Mouse (Mus musculus): ENCODE measurements around the gene Prss57. TPM values are rescaled to one million over a fixed set of nuclear protein-coding genes. Genes with fewer than 3 reads are reported as not detected.

Gene Prss57
- polyA plus RNA-seq, 1 experiment from 2014 or later, result not detected

DNA sequence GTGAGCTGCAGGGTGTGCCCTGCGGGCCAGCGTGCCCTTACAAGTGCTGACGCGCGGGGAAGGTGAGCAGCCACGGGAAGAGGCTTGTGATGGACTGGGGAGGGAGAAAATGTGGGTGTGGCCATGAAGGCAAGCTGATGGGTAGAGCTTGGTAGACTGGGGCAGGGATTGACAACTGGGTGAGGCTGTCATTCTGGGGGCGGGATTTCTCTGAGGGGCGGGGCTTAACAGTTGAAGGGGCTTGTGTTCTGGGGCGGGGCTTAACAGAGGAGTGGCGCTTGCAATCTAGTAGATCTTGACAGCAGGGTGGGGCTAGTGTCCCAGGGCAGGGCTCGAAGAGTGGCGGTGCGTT, 10.1 kb downstream of the Prss57 start:
- no peak overlapping the region for H3K27ac ChIP-seq
- 0 out of 2 replicates have a peak overlapping the region, but pooled peaks have one; percentile 23 for H3K9ac ChIP-seq (replicated peaks)
- H3K36me3 ChIP-seq, result no peaks in the 10 kb centered on the region
- H3K4me2 ChIP-seq, result peak overlapping the region; percentile 68
- no peaks in the 10 kb centered on the region for H3K9me3 ChIP-seq
- H3K4me3 ChIP-seq (replicated peaks), result peak overlapping the region; percentile 42
- ATAC-seq (ENCODE audit: insufficient number of reproducible peaks, insufficient read depth, low FRiP score, low TSS enrichment, low read depth), result peak; percentile 1; the same call in 1 of the 2 replicates
- peaks cover 39% of the 10 kb centered on the region for H3K4me1 ChIP-seq (replicated peaks)
- WGBS, result 3% methylated on average over 13 of the region's 13 CpGs
- H3K27me3 ChIP-seq, result peaks cover 81% of the 10 kb centered on the region

DNA sequence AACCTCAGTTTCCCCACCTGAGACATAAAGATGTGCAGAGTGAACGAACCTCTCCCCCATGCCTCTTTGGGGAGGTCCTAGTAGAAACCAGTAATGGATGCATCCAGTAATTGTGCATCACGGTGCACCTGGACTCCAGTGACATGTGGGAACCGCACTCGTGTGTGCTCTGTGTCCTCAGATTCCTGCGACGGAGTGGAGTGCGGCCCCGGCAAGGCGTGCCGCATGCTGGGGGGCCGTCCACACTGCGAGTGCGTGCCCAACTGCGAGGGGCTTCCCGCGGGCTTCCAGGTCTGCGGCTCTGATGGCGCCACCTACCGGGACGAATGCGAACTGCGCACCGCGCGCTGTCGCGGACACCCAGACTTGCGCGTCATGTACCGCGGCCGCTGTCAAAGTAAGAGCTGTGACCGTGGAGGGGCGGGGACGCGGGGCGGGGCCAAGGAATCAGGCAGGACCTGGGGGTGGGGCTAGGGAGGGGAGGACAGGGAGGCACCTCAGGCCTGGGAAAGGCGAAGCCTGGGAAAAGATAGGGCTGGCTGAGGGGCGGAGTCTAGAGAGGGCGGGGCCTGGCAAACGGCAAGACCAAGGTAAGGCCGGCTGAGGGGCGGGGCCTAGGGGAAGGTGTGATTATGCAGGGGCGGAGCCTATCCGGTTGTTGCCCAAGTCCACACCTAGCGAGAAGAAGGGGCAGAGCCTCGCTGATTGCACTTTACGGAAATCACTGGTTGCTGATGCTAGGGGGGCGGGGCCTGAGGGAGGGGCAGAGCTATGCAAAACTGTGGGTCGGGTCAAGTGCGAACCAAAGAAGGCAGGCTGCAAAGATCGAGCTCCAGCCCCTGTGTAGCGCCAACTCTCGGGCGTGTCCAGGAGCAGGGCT, 10.7 kb downstream of the Prss57 start:
- Histone ChIP-seq H3K9ac (replicated peaks) (0 out of 2 replicates have a peak overlapping the region, but pooled peaks have one; percentile 23), H3K27ac (no peak overlapping the region), H3K36me3 (no peaks in the 10 kb centered on the region), H3K4me1 (replicated peaks) (peaks cover 39% of the 10 kb centered on the region), H3K4me3 (replicated peaks) (peak overlapping the region; percentile 42), H3K4me2 (peak overlapping the region; percentile 68), H3K27me3 (peaks cover 79% of the 10 kb centered on the region), H3K9me3 (peaks cover 4% of the 10 kb centered on the region; the same call in 1 of the 2 replicates)
- WGBS, result 2% methylated on average over 55 of the region's 55 CpGs
- ATAC-seq (ENCODE audit: insufficient number of reproducible peaks, insufficient read depth, low FRiP score, low TSS enrichment, low read depth), result peak; percentile 81

GRCm38 (mm10) chr10:79779193-79779592, 11.6 kb downstream of the Prss57 start:
- 19% methylated on average over 2 of the region's 2 CpGs for WGBS
- peak overlapping the region; percentile 42; the same call in 1 of the 2 replicates for H3K4me3 ChIP-seq (replicated peaks)
- peaks cover 39% of the 10 kb centered on the region for H3K4me1 ChIP-seq (replicated peaks)
- 0 out of 2 replicates have a peak overlapping the region, but pooled peaks have one; percentile 7 for H3K27ac ChIP-seq
- no peak overlapping the region for H3K9ac ChIP-seq (replicated peaks)
- H3K27me3 ChIP-seq, result peaks cover 70% of the 10 kb centered on the region
- H3K9me3 ChIP-seq, result peaks cover 6% of the 10 kb centered on the region; the same call in 1 of the 2 replicates
- H3K36me3 ChIP-seq, result no peaks in the 10 kb centered on the region
- H3K4me2 ChIP-seq, result no peak overlapping the region
- no peak for ATAC-seq (ENCODE audit: insufficient number of reproducible peaks, insufficient read depth, low FRiP score, low TSS enrichment, low read depth)

DNA sequence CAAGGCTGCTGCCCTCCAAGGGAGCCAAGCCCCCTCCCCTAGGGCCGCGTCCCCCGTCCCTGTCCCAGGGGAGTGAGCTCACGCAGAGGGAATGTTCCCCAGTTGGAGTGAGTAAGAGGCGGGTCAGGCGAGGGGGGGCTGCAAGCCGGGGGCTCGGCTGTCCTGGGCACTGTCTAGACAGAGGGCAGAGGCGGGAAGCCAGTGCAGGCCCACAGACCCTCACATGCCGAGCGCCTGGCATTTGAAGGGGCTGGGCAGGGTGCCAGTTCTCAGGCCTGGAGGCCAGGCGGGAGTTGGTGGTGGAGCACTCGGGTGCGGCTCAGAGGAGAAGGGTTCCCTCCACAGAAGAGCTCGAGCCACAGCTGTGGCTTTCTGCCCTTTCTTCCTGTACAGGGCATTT, 12.8 kb downstream of the Prss57 start:
- Histone ChIP-seq H3K9ac (replicated peaks) (no peak overlapping the region; the same call in 1 of the 2 replicates), H3K4me2 (peak overlapping the region; percentile 80), H3K36me3 (no peaks in the 10 kb centered on the region), H3K27ac (no peak overlapping the region), H3K4me1 (replicated peaks) (peaks cover 39% of the 10 kb centered on the region), H3K27me3 (peaks cover 63% of the 10 kb centered on the region), H3K4me3 (replicated peaks) (peak overlapping the region; percentile 8), H3K9me3 (peaks cover 6% of the 10 kb centered on the region; the same call in 1 of the 2 replicates)
- no peak for ATAC-seq (ENCODE audit: insufficient number of reproducible peaks, insufficient read depth, low FRiP score, low TSS enrichment, low read depth)
- WGBS, result 15% methylated on average over 15 of the region's 15 CpGs

DNA sequence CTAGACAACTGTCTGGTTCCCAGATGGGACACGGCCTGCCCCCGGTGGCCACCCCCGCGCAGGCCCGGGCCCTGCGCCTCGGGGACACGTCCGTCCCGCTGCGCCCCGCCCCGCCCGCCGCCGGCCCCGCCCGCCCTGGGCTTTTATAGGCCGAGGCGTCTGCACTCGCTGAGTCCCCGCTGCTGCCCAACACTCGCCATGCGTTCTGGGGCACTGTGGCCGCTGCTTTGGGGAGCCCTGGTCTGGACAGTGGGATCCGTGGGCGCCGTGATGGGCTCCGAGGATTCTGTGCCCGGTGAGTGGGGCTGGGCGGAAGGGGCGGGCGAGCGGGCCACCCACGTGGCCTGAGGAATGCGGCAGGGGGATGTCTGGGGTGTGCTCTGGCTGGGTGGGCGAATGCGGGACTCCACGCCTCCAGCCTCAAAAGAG, 13.6 kb downstream of the Prss57 start, which contains the start of gene Fstl3:
TSS of gene Fstl3 (plus strand) at position 170 of the 429 bp plus-strand sequence.
- peaks cover 39% of the 10 kb centered on the region for H3K4me1 ChIP-seq (replicated peaks)
- ATAC-seq (ENCODE audit: insufficient number of reproducible peaks, insufficient read depth, low FRiP score, low TSS enrichment, low read depth), result no peak

GRCm38 (mm10) chr10:79774486-79775279, 16.1 kb downstream of the Prss57 start:
- Histone ChIP-seq H3K4me3 (replicated peaks) (no peak overlapping the region), H3K27me3 (peaks cover 32% of the 10 kb centered on the region), H3K27ac (no peak overlapping the region), H3K4me2 (no peak overlapping the region), H3K9ac (replicated peaks) (no peak overlapping the region), H3K4me1 (replicated peaks) (peaks cover 26% of the 10 kb centered on the region), H3K9me3 (peaks cover 13% of the 10 kb centered on the region), H3K36me3 (no peaks in the 10 kb centered on the region)
- 77% methylated on average over 5 of the region's 5 CpGs for WGBS
- ATAC-seq (ENCODE audit: insufficient number of reproducible peaks, insufficient read depth, low FRiP score, low TSS enrichment, low read depth), result no peak

More for the DNA sequence above, 13.6 kb downstream of the Prss57 start, which contains the start of gene Fstl3:
- Histone ChIP-seq H3K27ac (no peak within 1 kb of the TSS), H3K9me3 (peaks cover 12% of the 10 kb centered on the region), H3K4me3 (replicated peaks) (peak within 1 kb of the TSS; percentile 53), H3K9ac (replicated peaks) (peak within 1 kb of the TSS; percentile 66), H3K36me3 (no peaks in the 10 kb centered on the region), H3K27me3 (peaks cover 56% of the 10 kb centered on the region), H3K4me2 (peak within 1 kb of the TSS; percentile 80)
- WGBS, result 1% methylated on average over 39 of the region's 39 CpGs

DNA sequence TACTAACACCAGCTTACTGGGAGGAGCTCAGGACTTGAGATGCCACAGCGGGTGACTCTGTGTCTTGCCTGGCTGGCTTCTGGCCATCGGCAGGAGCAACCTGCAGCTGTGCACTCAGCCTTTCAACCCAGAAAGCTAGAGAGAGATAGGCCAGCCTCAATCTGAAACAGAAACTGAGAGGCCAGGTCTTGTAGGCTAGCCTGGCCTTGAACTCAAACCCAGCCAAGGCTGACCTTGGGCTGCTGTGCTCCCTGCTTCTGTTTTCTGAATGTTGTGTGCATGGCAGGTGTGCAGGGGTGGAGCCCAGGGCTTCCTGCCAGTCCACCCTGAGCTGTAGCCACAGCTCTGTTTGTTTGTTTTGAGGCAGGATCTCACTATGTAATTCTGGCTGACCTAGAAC, 17.6 kb downstream of the Prss57 start:
- Histone ChIP-seq H3K9ac (replicated peaks) (no peak overlapping the region), H3K4me3 (replicated peaks) (no peak overlapping the region), H3K27me3 (peaks cover 17% of the 10 kb centered on the region), H3K4me2 (no peak overlapping the region), H3K36me3 (no peaks in the 10 kb centered on the region), H3K9me3 (peaks cover 13% of the 10 kb centered on the region), H3K4me1 (replicated peaks) (peaks cover 17% of the 10 kb centered on the region), H3K27ac (no peak overlapping the region)
- 91% methylated on average over 2 of the region's 2 CpGs for WGBS
- no peak for ATAC-seq (ENCODE audit: insufficient number of reproducible peaks, insufficient read depth, low FRiP score, low TSS enrichment, low read depth)

DNA sequence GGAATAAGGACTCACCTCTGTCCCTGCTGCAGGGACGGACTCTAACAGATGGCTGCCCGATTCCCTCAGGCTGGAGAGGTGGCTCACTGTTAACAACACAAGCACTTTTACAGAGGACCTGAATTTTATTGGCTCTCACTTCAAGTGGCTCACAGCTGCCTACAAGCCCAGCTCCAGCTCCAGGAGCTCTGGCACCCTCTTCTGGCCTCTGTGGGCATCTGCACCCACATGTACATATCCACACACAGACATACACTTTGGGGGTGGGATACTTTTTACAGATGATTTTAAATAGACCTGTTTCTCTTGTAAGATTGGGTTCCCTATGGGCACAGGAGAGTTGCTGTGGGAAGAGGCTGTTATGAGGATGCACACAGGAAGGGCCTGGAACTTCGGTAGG, 18.4 kb downstream of the Prss57 start:
- Histone ChIP-seq H3K27ac (no peak overlapping the region), H3K4me2 (no peak overlapping the region), H3K4me3 (replicated peaks) (no peak overlapping the region), H3K9ac (replicated peaks) (no peak overlapping the region), H3K4me1 (replicated peaks) (peaks cover 13% of the 10 kb centered on the region), H3K27me3 (peaks cover 9% of the 10 kb centered on the region), H3K36me3 (no peaks in the 10 kb centered on the region), H3K9me3 (peaks cover 13% of the 10 kb centered on the region)
- ATAC-seq (ENCODE audit: insufficient number of reproducible peaks, insufficient read depth, low FRiP score, low TSS enrichment, low read depth), result no peak
- WGBS, result 80% methylated on average over 3 of the region's 3 CpGs

DNA sequence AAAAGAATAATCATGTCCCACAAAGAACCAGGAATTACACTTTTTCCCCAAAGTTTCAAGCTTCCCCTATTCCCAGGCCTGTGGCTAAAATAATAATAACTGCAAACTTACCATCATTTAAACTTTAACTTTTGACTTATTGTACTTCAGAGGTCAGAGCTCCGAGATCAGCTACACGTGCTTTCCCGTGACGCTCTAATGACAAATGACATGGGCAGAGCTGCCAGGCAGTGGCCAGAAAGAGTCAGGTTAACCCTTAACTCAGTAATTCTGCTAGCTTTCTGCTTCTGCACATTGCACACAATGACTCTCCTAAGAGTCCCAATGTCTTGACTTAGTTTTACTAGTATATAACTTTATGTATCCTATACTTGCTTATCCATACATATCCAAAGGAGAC, 21.4 kb downstream of the Prss57 start:
- Histone ChIP-seq H3K9ac (replicated peaks) (no peak overlapping the region), H3K9me3 (peaks cover 7% of the 10 kb centered on the region), H3K4me1 (replicated peaks) (peaks cover 23% of the 10 kb centered on the region), H3K27me3 (no peaks in the 10 kb centered on the region), H3K4me3 (replicated peaks) (no peak overlapping the region), H3K4me2 (no peak overlapping the region), H3K36me3 (no peaks in the 10 kb centered on the region), H3K27ac (no peak overlapping the region)
- no peak for ATAC-seq (ENCODE audit: insufficient number of reproducible peaks, insufficient read depth, low FRiP score, low TSS enrichment, low read depth)
- WGBS, result 38% methylated on average over 4 of the region's 4 CpGs

- Histone ChIP-seq H3K9ac (replicated peaks) (no peak overlapping the region), H3K4me1 (replicated peaks) (peaks cover 27% of the 10 kb centered on the region), H3K4me2 (no peak overlapping the region), H3K36me3 (no peaks in the 10 kb centered on the region), H3K4me3 (replicated peaks) (no peak overlapping the region), H3K27ac (no peak overlapping the region), H3K27me3 (no peaks in the 10 kb centered on the region), H3K9me3 (peaks cover 7% of the 10 kb centered on the region)
- ATAC-seq (ENCODE audit: insufficient number of reproducible peaks, insufficient read depth, low FRiP score, low TSS enrichment, low read depth), result no peak
- WGBS, result 0% methylated on average over 5 of the region's 5 CpGs
These were observed 22.4 kb downstream of the Prss57 start for GRCm38 (mm10) chr10:79768400-79768799.
